Mouse (Mus musculus): ENCODE measurements at regions not wholly inside any gene's neighbourhood (a gene's known extent, or its start where the extent isn't known, plus 50 kb on each side); places are given as distances from the start of the nearest gene placed in this dataset.
A peak's percentile ranks its signal among the peaks of the same experiment; 100 is the strongest.

GRCm38 (mm10) chr14:67548750-67549149 lies 1539.7 kb upstream of the Gulo start:
- POLR2A ChIA-PET, result no interaction called here
- peak; percentile 49 for TF ChIP-seq CTCF (IDR thresholded peaks at IDR 0.05)
- DNase-seq (ENCODE audit: low read depth, low spot score), result no peak

GRCm38 (mm10) chr14:67545036-67545435 lies 1536.0 kb upstream of the Gulo start:
- DNase-seq (ENCODE audit: low read depth, low spot score), result no peak
- ChIA-PET POLR2A (interaction anchor here (0.7 kb wide), 1 partner anchor 25 kb away, joined by 3 read pairs; no protein-coding TSS in a partner anchor), CTCF (no interaction called here)
- peaks cover 3% of the 10 kb centered on the region for H3K27me3 ChIP-seq
- no peak for ATAC-seq
- TF ChIP-seq CTCF (IDR thresholded peaks at IDR 0.05), result no peak
- in situ Hi-C loops (cut with MboI; ENCODE audit: low pct_unique_long_range_greater_than_20kb), result no loop called here

More at GRCm38 (mm10) chr14:67548750-67549149, 1539.7 kb upstream of the Gulo start:
- in situ Hi-C loops (cut with MboI; ENCODE audit: low pct_unique_long_range_greater_than_20kb), result no loop called here
- CTCF ChIA-PET, result interaction anchor here (1.0 kb wide), 1 partner anchor 54 kb away, joined by 3 read pairs; no protein-coding TSS in a partner anchor
- ATAC-seq, result no peak
- peaks cover 13% of the 10 kb centered on the region for H3K27me3 ChIP-seq

- ATAC-seq (no peak), DNase-seq (ENCODE audit: low read depth, low spot score) (no peak)
- peaks cover 7% of the 10 kb centered on the region for H3K27me3 ChIP-seq
- in situ Hi-C loops (cut with MboI; ENCODE audit: low pct_unique_long_range_greater_than_20kb), result no loop called here
- ChIA-PET POLR2A (interaction anchor here (1.0 kb wide), 1 partner anchor 102 kb away, joined by 3 read pairs; no protein-coding TSS in a partner anchor), CTCF (no interaction called here)
- no peak for TF ChIP-seq CTCF (IDR thresholded peaks at IDR 0.05)
Observed at GRCm38 (mm10) chr14:67541271-67541711, 1532.3 kb upstream of the Gulo start.

DNA sequence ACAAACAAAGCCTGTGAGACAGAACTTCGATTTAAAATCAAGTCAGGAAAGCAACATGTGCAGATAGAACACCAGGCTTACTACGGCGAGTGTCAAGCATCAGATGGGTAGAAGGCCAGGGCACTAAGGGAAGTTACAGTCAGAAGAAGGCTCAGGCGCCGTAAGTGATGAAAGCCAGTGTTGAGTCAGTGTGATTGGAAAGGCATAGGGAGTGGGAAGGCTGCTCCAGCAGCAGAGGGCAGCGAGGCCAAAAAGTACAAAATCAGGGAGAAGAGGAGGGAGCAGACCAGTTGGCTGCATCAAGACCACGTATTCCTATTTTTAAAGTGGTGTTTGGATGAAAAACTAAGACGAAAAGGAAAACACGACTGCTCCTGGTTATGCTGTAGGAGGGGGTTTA lies 1529.7 kb upstream of the Gulo start:
- POLR2A ChIA-PET, result no interaction called here
- CTCF ChIA-PET, result no interaction called here
- ATAC-seq (no peak), DNase-seq (ENCODE audit: low read depth, low spot score) (no peak)
- peaks cover 14% of the 10 kb centered on the region for H3K27me3 ChIP-seq
- no peak for TF ChIP-seq CTCF (IDR thresholded peaks at IDR 0.05)
- in situ Hi-C loops (cut with MboI; ENCODE audit: low pct_unique_long_range_greater_than_20kb), result no loop called here

GRCm38 (mm10) chr14:67536787-67537659 lies 1528.0 kb upstream of the Gulo start:
- peaks cover 15% of the 10 kb centered on the region for H3K27me3 ChIP-seq
- no peak for ATAC-seq
- in situ Hi-C loops (cut with MboI; ENCODE audit: low pct_unique_long_range_greater_than_20kb), result no loop called here
- no peak for TF ChIP-seq CTCF (IDR thresholded peaks at IDR 0.05)
- DNase-seq (ENCODE audit: low read depth, low spot score), result no peak
- ChIA-PET POLR2A (no interaction called here), CTCF (no interaction called here)

DNA sequence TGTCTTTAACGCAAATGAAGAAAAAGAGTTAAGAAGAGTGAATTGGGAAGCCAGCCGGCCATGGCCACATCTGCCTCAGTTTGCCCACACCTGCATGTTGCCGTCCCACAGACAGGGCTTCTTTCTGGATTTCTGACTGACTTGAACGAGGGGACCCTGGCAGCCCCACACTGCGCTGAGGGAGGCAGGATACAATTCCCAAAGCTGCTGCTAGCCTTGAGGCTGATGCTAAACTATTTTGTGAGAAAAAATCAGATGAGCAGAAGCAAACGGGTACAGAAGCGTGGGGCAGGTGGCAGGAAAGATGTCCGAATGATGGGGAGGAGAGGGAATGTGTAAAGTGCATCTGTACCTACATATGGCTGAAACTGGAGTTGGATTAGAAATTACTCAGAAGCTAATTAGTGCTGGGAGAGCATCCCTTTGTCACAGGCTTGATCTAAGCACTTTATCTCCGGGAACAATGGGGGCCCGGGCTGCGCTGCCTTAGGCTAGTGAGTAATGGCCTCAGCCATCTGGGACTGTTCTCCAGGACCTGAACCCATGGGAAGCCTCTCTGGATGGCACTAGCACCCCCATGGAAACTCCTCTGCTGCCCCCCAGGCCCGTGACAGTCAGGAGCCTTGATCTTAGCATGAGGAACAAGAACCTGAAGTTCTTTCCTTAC lies 1497.9 kb upstream of the Gulo start:
- TF ChIP-seq CTCF (IDR thresholded peaks at IDR 0.05), result no peak
- in situ Hi-C loops (cut with MboI; ENCODE audit: low pct_unique_long_range_greater_than_20kb), result no loop called here
- CTCF ChIA-PET, result no interaction called here
- ATAC-seq, result no peak
- no peak for DNase-seq (ENCODE audit: low read depth, low spot score)
- POLR2A ChIA-PET, result no interaction called here
- H3K27me3 ChIP-seq, result no peaks in the 10 kb centered on the region

GRCm38 (mm10) chr14:67492086-67492485 lies 1483.1 kb upstream of the Gulo start:
- CTCF ChIA-PET, result no interaction called here
- POLR2A ChIA-PET, result no interaction called here
- in situ Hi-C loops (cut with MboI; ENCODE audit: low pct_unique_long_range_greater_than_20kb), result no loop called here
- ATAC-seq, result no peak
- H3K27me3 ChIP-seq, result no peaks in the 10 kb centered on the region
- DNase-seq (ENCODE audit: low read depth, low spot score), result no peak
- TF ChIP-seq CTCF (IDR thresholded peaks at IDR 0.05), result no peak

DNA sequence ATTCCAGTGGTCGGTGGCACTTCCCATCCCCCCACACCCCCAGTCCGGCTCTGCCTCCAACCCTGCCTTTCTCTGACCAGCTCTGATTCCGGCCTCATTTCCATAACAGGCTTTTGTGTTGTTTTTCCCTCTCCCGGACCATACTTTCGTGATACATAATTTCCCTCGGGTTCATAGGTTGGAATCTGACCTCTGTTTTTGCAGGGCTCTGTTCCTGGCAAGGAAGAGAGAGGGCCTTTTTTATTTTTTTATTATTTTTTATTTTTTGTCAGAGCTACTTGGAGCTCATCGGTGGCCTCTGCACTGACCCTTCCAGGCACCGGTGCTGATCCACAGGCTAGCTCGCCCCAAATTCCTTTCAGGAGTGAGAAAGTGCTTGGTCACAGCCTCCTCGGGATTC lies 1477.7 kb upstream of the Gulo start:
- ChIA-PET CTCF (no interaction called here), POLR2A (no interaction called here)
- ATAC-seq, result no peak
- DNase-seq (ENCODE audit: low read depth, low spot score), result no peak
- no peaks in the 10 kb centered on the region for H3K27me3 ChIP-seq
- in situ Hi-C loops (cut with MboI; ENCODE audit: low pct_unique_long_range_greater_than_20kb), result no loop called here
- TF ChIP-seq CTCF (IDR thresholded peaks at IDR 0.05), result no peak

GRCm38 (mm10) chr14:67485449-67485800 lies 1476.4 kb upstream of the Gulo start:
- no peak for TF ChIP-seq CTCF (IDR thresholded peaks at IDR 0.05)
- DNase-seq (ENCODE audit: low read depth, low spot score), result no peak
- ATAC-seq, result no peak

DNA sequence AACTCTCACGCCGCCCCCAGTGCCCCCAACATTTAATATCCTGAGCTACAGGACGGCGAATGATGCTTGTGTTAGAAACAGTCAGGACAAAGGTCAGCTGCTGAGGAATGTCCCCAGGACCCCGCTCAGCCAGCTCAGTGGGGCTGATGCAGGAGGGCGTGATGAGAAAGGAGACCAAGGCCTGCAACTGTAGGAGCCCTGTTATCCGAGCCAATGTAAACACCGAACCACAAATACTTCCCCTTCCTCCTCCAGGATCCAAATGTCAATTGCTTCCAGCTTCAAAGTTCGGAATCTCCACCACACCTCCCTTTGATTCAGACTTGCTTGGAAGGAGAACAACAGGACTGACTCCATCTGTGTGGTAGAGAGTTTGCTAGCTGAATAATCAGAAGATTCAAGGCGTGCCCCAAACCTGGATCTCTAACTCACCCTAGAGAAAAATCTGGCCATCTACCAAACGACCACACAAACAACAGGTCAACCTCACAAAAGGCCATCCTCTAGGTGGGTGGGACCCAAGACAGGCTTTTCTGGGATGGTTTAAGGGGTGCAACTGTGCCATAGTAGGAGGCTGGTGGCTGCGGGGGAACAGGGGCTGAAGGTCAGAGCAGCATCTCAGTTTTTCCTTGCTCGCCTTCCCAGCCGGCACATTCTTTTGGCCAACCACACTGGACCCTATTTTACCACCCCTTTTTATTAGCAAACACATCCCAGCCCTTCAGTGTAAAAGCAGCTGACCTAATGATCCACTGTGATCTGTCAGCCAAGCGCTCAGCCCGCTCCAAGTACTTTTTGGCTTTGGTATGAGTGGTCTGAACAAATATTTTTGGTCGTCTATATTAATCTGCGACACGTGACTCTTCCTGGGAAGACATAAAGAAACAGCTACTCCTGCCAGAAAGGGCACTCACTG lies 1475.8 kb upstream of the Gulo start:
- ChIA-PET POLR2A (no interaction called here), CTCF (no interaction called here)
- ATAC-seq (no peak), DNase-seq (ENCODE audit: low read depth, low spot score) (no peak)
- in situ Hi-C loops (cut with MboI; ENCODE audit: low pct_unique_long_range_greater_than_20kb), result no loop called here
- TF ChIP-seq CTCF (IDR thresholded peaks at IDR 0.05), result no peak
- H3K27me3 ChIP-seq, result no peaks in the 10 kb centered on the region

More at GRCm38 (mm10) chr14:67485449-67485800, 1476.4 kb upstream of the Gulo start:
- in situ Hi-C loops (cut with MboI; ENCODE audit: low pct_unique_long_range_greater_than_20kb), result no loop called here
- ChIA-PET CTCF (no interaction called here), POLR2A (no interaction called here)
- no peaks in the 10 kb centered on the region for H3K27me3 ChIP-seq
